Mouse (Mus musculus) ES-Bruce4 (cell line): Measurements from ENCODE around the gene Mlec.

Experiments used
- CTCF ChIP-seq: IDR thresholded peaks from one replicate; pipeline ENCODE4 v1.8.1; 2011; ENCODE audit warnings: low read depth, low read length
- EP300 ChIP-seq: IDR thresholded peaks from 2 replicates; pipeline ENCODE4 v1.6.1; 2011; ENCODE audit warnings: low read depth, low read length; ENCODE audit not compliant: insufficient read depth
- POLR2A ChIP-seq: IDR thresholded peaks from one replicate; pipeline ENCODE4 v1.8.1; 2011; ENCODE audit warnings: low read length; ENCODE audit not compliant: insufficient read depth

- TF ChIP-seq EP300 (no peak), POLR2A (peak; percentile 60), CTCF (no peak)
Observed at GRCm38 (mm10) chr5:115118961-115119570, 38.9 kb downstream of the Mlec start, which contains the start of gene Acads.
